Mouse (Mus musculus) ES-CJ7 (cell line): ENCODE measurements around the gene Sirt4.
A peak's percentile ranks its signal among the peaks of the same experiment; 100 is the strongest.

Source experiments
- DNase-seq: peaks from one replicate; pipeline ENCODE4 v3.0.0; 2011; ENCODE audit warnings: low read depth, low spot score

The Sirt4 gene

GRCm38 (mm10) chr5:115470766-115471531 is 13.6 kb downstream of the Sirt4 start:
- peak; percentile 48 for DNase-seq

GRCm38 (mm10) chr5:115469791-115470190 is 14.7 kb downstream of the Sirt4 start:
- DNase-seq, result no peak

- DNase-seq, result peak; percentile 77
These were observed 18.7 kb downstream of the Sirt4 start, which contains the start of gene Pla2g1b for GRCm38 (mm10) chr5:115465642-115466420. Gene Pla2g1b (plus strand): TSS chr5:115466262.

GRCm38 (mm10) chr5:115464408-115465115 is 20.0 kb downstream of the Sirt4 start:
- peak; percentile 99 for DNase-seq

- DNase-seq, result no peak
These were observed 25.6 kb downstream of the Sirt4 start for GRCm38 (mm10) chr5:115458918-115459317.

- no peak for DNase-seq
These were observed 28.7 kb downstream of the Sirt4 start for GRCm38 (mm10) chr5:115455838-115456237.

DNA sequence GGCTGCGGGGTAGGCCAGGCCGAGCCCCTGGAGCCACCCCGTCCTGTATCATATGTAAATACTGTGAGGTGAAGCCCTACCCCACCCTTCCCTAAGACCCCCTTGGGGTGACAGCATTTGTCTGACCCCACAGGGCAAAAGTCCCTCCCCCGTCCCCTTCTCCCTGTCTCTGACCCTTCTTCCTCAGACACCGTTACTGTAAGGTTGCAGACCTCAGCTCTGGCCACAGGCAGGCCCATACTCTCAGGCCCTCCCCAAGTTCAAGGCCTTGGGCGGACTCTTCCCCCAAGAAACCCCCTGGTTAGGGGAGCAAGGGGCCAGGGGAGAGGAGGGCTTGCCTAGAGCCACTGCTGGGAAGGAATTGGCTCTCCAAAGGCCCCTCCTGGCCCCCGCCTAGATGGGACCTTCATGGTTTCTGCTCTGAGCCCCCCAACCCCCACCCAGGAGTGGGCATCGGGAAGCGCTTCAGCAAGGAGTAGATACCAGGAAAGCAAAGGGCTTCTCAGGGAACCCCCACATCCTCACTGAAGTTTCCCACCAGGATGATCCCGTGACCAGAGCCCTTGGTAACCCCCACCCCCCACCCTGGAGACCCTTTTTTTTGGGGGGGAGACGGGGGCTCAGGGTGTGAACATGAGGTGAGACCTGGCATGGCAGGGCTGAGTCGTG is 30.0 kb downstream of the Sirt4 start:
- no peak for DNase-seq

DNA sequence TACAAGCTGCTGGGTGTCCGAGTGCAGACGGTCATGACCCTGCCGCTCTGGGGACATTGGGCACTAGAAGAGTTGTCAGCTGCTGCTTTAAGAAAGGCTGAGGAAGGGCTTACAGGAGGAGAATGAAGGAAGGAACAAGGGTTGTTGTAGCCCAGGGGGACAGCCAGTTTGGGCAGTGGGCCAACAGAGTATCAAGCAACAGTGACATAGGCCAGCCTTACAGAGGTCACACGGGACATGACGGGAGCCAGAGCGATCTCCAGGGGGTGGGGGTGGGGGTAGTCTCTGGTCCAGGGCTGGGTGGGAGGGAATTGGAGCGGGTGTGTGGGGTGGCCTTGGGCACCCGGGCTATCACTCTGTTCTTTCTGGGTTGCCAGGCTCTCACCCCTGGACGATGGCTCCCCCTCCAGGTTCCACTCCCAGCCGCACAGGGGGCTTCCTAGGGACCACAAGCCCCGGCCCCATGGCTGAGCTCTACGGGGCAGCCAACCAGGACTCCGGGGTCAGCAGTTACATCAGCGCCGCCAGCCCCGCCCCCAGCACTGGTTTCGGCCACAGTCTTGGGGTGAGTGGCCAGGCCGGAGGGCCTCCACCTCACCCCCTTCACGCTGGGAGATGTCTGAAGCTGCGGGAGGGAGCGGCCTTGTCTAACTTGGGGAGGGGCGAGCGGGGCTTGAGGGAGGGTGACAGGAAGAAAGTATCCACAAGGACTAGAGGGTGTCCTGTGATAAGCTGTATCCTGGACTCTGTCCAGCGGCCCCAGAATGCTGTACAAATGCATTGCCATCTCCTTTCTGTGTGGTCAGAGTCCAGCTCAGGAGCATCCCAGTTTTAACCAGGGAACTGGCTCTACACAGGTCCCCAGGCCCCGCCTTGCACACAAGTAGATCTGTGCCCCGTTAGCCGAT is 33.9 kb downstream of the Sirt4 start:
- no peak for DNase-seq

GRCm38 (mm10) chr5:115449247-115449646 is 35.3 kb downstream of the Sirt4 start:
- no peak for DNase-seq

DNA sequence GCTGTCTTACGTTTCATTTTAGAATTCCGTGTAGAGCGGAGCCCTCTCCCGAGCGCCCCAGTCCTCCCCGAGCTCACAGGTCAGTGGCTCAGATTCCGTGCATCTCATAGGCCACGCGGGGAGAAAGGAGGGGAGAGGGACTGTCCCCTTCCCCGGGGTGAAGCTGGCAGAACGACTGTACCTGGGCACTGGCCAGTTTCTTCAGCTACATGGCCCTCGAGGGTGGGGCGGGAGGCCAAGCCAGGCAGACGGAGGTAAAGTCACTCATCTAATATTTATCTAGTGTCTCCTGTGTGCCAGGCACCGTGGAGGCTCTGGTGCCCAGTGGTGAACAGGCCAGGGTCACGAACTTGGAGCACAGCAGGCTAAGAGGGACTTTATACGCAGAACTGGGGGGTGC is 37.4 kb downstream of the Sirt4 start:
- DNase-seq, result no peak

DNA sequence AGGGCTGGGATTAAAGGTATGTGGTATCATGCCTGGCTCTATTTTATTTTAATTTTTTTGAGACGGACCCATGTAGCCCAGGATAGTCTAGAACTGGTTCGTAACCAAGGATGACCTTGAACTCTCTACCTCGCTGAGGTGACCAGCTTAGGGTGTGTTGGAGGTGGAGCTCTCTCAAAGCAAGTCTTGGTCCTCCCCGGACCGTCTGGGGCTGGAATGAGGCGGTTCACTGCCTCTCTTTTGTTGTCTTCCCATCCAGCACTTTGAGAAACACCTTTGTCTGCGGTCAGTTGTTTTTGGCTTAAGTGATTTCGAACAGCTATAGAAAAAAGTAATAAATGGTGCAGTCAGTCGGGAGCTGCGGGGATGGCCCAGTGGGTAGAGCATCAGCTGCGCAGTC is 40.4 kb downstream of the Sirt4 start:
- DNase-seq, result peak; percentile 94

DNA sequence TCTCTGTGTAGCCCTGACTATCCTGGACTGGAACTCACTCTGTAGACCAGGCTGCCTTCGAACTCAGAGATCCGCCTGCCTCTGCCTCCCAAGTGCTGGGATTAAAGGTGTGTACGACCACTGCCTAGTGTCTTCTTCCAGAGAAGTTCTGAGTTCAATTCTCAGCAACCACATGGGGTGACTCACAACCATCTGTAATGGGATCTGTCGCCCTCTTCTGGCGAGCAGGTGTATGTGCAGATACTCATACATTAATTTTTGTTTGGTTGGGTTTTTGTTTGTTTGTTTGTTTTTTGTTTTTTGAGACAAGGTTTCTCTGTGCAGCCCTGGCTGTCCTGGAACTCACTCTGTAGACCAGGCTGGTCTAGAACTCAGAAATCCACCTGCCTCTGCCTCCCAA is 41.9 kb downstream of the Sirt4 start:
- DNase-seq, result peak; percentile 56

DNA sequence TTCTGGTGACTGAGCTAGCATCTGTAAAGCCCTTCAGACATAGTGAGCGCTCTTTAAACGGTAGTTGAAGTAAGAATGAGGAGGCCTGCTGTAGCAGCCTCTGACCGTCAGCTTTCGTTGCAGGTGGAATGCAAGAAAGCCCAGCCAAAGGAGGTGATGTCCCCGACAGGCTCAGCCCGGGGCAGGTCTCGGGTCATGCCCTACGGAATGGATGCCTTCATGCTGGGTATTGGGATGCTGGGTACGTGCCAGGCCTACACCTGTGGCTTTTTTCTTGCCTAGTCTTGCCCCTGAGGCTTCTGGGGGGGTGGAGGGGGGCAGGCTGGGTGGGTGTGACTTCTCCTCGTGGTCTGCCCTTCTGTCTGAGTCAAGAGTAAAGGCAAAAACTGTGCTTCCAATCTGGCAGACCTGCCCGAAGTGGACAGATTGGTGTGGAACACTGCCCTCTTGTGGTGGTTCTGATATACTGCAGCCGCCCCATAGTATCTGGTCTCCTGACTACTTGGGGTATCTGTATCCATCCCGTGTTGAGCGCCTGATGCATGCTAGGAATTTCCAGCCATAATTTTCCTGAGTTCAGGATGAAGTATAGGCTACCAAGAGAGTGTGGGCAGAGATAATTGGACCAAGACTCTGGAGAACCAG is 43.2 kb downstream of the Sirt4 start:
- DNase-seq, result peak; percentile 81

DNA sequence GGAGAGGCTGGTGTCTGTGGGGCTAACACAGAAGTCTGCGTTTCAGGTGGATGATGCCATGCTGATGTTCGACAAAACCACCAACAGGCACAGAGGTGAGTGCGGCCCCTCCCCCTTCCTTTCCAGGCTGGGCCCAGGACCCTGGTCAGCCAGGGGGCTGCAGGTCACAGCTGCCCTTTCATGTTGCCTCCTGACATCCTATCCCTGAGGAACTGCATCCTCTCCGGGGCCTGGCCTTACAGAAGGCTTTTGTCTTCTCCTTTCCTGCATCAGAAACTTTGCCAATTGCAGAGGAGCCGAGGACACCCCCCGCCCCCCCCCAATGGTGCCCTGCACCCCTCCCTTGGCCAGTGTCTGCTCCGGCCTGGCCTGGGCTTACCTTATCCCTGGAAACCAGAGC is 45.9 kb downstream of the Sirt4 start:
- no peak for DNase-seq

DNA sequence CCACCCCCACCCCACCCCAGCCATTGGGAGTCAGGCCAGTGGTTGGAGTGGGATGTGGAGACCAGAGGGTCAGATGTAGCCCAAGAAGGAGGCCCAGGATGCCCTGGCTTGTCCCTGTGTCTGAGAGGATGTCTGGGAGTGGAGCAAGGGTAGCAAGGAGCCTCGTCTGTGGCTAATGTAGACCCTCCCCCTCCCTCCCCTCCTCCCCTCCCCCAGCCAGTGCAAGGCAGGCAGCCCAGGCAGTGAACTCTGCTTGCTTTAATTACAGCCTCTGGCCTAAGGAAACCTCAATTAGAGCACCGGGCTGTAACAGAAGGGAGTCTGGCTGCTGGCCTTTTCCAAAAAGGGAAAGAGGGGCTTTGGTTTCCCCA is 46.6 kb downstream of the Sirt4 start:
- DNase-seq, result peak; percentile 47

DNA sequence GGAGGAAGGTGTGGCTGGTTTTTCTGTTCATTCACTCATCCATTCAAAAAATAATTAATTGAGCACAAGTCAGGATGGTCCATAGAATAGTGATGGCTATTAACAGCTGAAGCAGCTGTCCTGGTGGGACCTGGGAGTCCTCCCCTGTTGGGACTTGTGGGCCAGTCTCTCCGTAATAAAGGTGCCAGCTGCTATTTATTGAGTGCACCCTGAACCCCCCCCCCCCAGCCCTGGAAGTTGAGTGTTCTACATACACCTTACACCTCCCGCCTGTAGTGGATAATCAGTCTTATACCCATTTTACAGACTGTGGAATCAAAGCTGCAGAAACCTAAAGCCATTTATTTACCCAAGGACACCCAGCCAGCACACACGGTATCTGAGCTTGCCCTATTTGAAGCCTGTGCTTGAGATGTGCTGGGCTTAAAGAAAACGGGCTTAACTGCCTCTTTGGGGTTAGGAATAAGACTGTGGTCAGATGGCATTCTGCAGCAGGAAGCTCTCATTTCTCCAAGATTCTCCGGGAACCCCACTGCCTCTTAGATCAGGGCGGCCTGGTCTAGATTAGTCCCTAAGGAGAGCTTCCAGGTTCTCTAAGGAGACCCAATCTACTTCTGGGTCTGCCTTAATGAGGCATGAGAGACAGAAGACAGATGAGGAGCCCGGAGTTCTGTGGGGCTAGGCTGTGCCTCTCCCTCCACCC is 47.1 kb downstream of the Sirt4 start:
- DNase-seq, result no peak

- peak; percentile 86 for DNase-seq
These were observed 48.0 kb downstream of the Sirt4 start for GRCm38 (mm10) chr5:115436421-115437124.

DNA sequence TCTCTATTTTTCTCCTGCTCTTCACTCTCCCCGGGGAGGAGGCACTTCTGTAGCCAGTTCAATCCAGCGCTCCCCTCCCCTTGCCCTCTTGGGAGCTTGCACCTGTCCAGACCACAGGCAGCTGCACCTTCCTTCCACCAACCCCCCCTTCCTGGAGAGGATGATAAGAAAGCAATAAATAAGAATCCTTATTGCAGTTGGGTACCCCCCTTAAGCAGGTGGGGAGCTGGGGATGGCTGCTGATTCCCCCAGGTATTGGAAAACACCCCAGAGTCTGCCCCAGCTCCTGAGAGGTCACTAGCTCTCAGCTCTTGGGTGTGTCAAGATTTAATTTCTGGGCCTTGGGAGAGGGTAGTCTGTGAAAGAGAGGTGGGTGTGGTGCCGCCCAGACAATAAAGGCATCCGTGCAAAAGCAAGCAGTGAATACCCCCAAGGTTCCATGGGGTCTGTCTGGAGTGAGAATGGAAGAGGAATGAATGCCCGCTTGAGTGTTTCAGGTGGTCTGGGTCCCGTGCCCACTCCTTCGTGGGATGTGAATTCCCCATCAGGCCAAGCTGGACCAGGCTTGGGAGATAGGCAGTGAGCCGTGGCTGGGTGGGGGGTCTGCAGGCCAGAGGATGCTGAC is 48.7 kb downstream of the Sirt4 start:
- DNase-seq, result peak; percentile 54
